23 mouse cellular contexts compared by ENCODE assay signal in genomic region chr10:82670205-82670604, GRCm38 (mm10). TPM values are rescaled to one million over a fixed set of nuclear protein-coding genes. Genes with fewer than 3 reads are reported as not detected.
"Had no signal": no experiment of that assay in that cellular context is flagged by ENCODE, and none has a peak within 500 bp of the region (broad histone marks: within the 10 kb centered on the region; RNA-seq: fewer than 3 reads in every experiment).

No protein-coding gene starts in this region.

- DNase-seq: kidney, adult 18-20 months; kidney, postnatal 25 days; layer of hippocampus, adult 9-11 months; liver; lung, adult 18-20 months; lung, postnatal 14 days; lung, postnatal 4 days; midbrain, embryonic 14.5 days; thymus, adult 2 months; thymus, postnatal 14 days had no signal

- H3K9ac ChIP-seq: intestine, embryonic 15.5 days; limb, embryonic 13.5 days; liver, embryonic 12.5 days; liver, embryonic 15.5 days; lung, embryonic 15.5 days; neural tube, embryonic 12.5 days; neural tube, embryonic 15.5 days had no signal

- H3K4me2 ChIP-seq: intestine, embryonic 15.5 days; limb, embryonic 13.5 days; liver, embryonic 12.5 days; liver, embryonic 15.5 days; lung, embryonic 15.5 days; midbrain, embryonic 11.5 days; neural tube, embryonic 12.5 days; neural tube, embryonic 15.5 days had no signal

- H3K4me3 ChIP-seq: intestine, embryonic 15.5 days; layer of hippocampus, adult 2 months; limb, embryonic 10.5 days; limb, embryonic 13.5 days; liver, embryonic 12.5 days; liver, embryonic 15.5 days; lung, embryonic 15.5 days; neural tube, embryonic 12.5 days; neural tube, embryonic 15.5 days had no signal

- H3K36me3 ChIP-seq: intestine, embryonic 15.5 days; limb, embryonic 10.5 days; limb, embryonic 13.5 days; liver, embryonic 12.5 days; liver, embryonic 15.5 days; lung, embryonic 15.5 days; neural tube, embryonic 12.5 days; neural tube, embryonic 15.5 days had no signal

- ATAC-seq: intestine, embryonic 15.5 days; liver, embryonic 12.5 days had no signal

- H3K4me1 ChIP-seq: intestine, embryonic 15.5 days; lung, embryonic 15.5 days had no signal

- H3K27ac ChIP-seq: intestine, embryonic 15.5 days; kidney, postnatal 0 days; layer of hippocampus, adult 2 months; limb, embryonic 10.5 days; limb, embryonic 13.5 days; liver, embryonic 12.5 days; liver, embryonic 15.5 days; lung, embryonic 15.5 days; neural tube, embryonic 12.5 days; neural tube, embryonic 15.5 days; stomach, postnatal 0 days had no signal

- H3K27me3 ChIP-seq: intestine, embryonic 15.5 days; limb, embryonic 13.5 days; liver, embryonic 12.5 days; liver, embryonic 15.5 days; lung, embryonic 15.5 days; neural tube, embryonic 12.5 days; neural tube, embryonic 15.5 days had no signal

- H3K9me3 ChIP-seq: intestine, embryonic 15.5 days; limb, embryonic 10.5 days; limb, embryonic 13.5 days; liver, embryonic 12.5 days; liver, embryonic 15.5 days; lung, embryonic 15.5 days; neural tube, embryonic 12.5 days; neural tube, embryonic 15.5 days had no signal

RNA-seq across cellular contexts. Expression of gene Glt8d2, which starts 20.2 kb away (rescaled TPM):
- total RNA-seq: megakaryocyte-erythroid progenitor cell, adult 5-6 weeks had no signal
